Mouse (Mus musculus): ENCODE results near the gene Chpt1.

Chpt1 gene

GRCm38 (mm10) chr10:88403021-88403420 is 100.9 kb downstream of the Chpt1 start:
- no peak for DNase-seq
